Mouse (Mus musculus) lung, adult 2 months (tissue): Measurements from ENCODE around the gene Ints14.

Source experiments
- CTCF ChIP-seq: fragments of 200-500 bp; IDR thresholded peaks from 2 replicates; pipeline ENCODE4 v1.5.1; 2011; ENCODE audit warnings: mild to moderate bottlenecking, low read length, control low read depth; ENCODE audit not compliant: insufficient read depth
- POLR2A ChIP-seq: fragments of 200-500 bp; IDR thresholded peaks from 2 replicates; pipeline ENCODE4 v1.6.1; 2011; ENCODE audit warnings: low read depth, mild to moderate bottlenecking, control low read depth, low read length, borderline replicate concordance; ENCODE audit errors: extremely low read depth

DNA sequence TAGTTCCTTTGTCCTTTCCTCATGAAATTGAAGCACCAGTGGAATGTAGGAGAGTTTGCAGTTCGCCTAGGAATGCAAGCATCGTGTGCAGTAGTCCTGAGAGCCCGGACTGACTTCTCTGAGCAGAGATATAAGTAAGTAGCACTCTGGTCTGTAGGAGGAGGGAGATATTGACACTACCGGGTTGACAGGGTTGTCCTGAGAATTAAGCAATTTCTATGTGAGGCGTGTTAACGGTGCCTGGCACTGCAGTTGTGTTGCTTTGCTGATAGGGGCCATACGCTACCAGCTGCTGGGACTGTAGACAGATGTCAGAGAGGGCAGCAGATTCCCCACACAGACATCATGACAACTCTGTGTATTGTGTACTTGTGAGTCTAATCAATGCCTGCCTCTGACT lies 7.5 kb upstream of the Ints14 start:
- TF ChIP-seq POLR2A (no peak), CTCF (no peak)
